Mouse (Mus musculus) layer of hippocampus, postnatal 10 days (tissue): ENCODE data around the gene Mfap4. TPM values are rescaled to one million over a fixed set of nuclear protein-coding genes. Genes with fewer than 3 reads are reported as not detected.
A peak's percentile ranks its signal among the peaks of the same experiment; 100 is the strongest.

Experiments
- DNase-seq, 2 experiments: peaks; one replicate each; pipeline ENCODE4 v3.0.0; 2021; ENCODE audit warnings: low spot score in 2 of 2
- long read RNA-seq: library from polyadenylated mRNA; stranded (forward); transcript quantifications from one replicate; pipeline ENCODE4 v2.0.0, GENCODE M21; 2023
- total RNA-seq, 2 experiments: library from RNA; stranded (reverse); gene quantifications; 2 replicates each; pipeline ENCODE4 v1.2.3; 2021

Mfap4 gene
- total RNA-seq = 10 to 100 TPM; 10.6 to 11.2 TPM
- long read RNA-seq, transcript Mfap4-202 (6 exons, 1,722 nt) = major isoform, 15 of 22 reads
- long read RNA-seq, partial matches to known transcripts = 4 of 22 reads
- long read RNA-seq, other reads (novel, unspliced or antisense) = 2 of 22 reads

- DNase-seq = peak; percentile 70 to 80
Measured at GRCm38 (mm10) chr11:61484613-61485540, at the start of gene Mfap4. TSS of gene Mfap4 (plus strand) at chr11:61485431.

GRCm38 (mm10) chr11:61436298-61436697 lies 48.9 kb upstream of the Mfap4 start:
- DNase-seq = no peak

- DNase-seq = no peak
Measured at GRCm38 (mm10) chr11:61439170-61439569, 46.1 kb upstream of the Mfap4 start.

GRCm38 (mm10) chr11:61440416-61440815 lies 44.8 kb upstream of the Mfap4 start:
- no peak for DNase-seq

GRCm38 (mm10) chr11:61441670-61442069 lies 43.6 kb upstream of the Mfap4 start:
- DNase-seq = no peak

GRCm38 (mm10) chr11:61443807-61444206 lies 41.4 kb upstream of the Mfap4 start:
- DNase-seq = no peak

GRCm38 (mm10) chr11:61447296-61447695 lies 37.9 kb upstream of the Mfap4 start:
- no peak for DNase-seq

GRCm38 (mm10) chr11:61448041-61448440 lies 37.2 kb upstream of the Mfap4 start:
- DNase-seq = peak; percentile 36 to 37

- DNase-seq = peak; percentile 47 to 57
Measured at GRCm38 (mm10) chr11:61448599-61449225, 36.5 kb upstream of the Mfap4 start.

GRCm38 (mm10) chr11:61449499-61450292 lies 35.5 kb upstream of the Mfap4 start:
- DNase-seq = peak; percentile 58 to 67

- DNase-seq = no peak
Measured at GRCm38 (mm10) chr11:61464071-61464470, 21.2 kb upstream of the Mfap4 start.

GRCm38 (mm10) chr11:61465422-61465821 lies 19.8 kb upstream of the Mfap4 start:
- no peak for DNase-seq

GRCm38 (mm10) chr11:61468534-61468933 lies 16.7 kb upstream of the Mfap4 start:
- DNase-seq = no peak

GRCm38 (mm10) chr11:61469317-61469917 lies 15.8 kb upstream of the Mfap4 start:
- no peak for DNase-seq

GRCm38 (mm10) chr11:61470880-61471279 lies 14.4 kb upstream of the Mfap4 start:
- DNase-seq = no peak

GRCm38 (mm10) chr11:61473630-61474029 lies 11.6 kb upstream of the Mfap4 start:
- DNase-seq = no peak

GRCm38 (mm10) chr11:61476786-61477382 lies 8.3 kb upstream of the Mfap4 start:
- DNase-seq = no peak

GRCm38 (mm10) chr11:61477566-61478508 lies 7.4 kb upstream of the Mfap4 start:
- no peak for DNase-seq

GRCm38 (mm10) chr11:61478788-61479187 lies 6.4 kb upstream of the Mfap4 start:
- no peak for DNase-seq
